Mouse (Mus musculus): ENCODE data around the gene Hnrnpul2. TPM values are rescaled to one million over a fixed set of nuclear protein-coding genes. Genes with fewer than 3 reads are reported as not detected.

Gene Hnrnpul2
- polyA plus RNA-seq, 1 experiment from 2014 or later, result 6.2 TPM

DNA sequence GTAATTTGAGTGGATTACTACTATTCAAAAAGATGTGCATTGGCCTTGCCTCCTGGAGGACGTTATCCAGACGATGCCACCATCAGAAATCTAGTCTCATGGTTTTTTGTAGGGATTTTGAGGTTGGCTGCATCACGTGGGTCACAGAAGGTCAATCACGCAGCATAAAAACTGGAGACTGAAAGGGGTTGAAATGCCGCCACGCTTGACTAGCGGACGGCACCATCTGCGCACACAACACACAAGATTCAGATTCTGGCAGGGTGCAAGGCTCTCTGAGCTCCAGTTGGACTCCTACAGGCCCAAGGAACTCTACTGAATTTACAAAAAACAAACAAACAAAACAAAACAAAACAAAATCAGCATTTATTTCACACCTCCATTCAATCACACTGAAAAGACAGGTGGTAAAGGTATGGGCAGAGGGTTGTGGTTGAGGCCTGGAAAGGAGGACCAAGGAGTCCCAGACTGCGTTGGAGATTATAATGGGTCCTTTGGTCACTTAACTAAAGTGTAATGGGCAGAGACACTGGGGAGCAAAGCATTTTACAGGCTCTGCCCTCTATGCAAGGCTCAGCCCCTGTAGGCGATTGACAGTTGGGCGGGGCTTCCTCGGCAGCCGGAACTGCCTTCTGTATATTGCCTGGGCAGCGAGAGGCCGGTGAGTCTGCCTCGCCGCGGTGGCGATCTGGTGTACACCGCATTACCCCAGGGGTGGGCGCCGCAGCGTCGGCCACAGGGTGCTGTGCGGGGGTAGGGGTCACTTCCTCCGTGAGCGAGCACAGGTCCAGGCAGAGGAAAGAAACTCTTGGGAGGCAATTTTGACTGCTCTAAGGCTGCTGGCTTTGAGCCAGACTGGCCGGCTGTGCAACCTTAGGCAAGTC, 20.3 kb downstream of the Hnrnpul2 start:
- no peaks in the 10 kb centered on the region for H3K27me3 ChIP-seq
- H3K4me3 ChIP-seq, result peak overlapping the region; percentile 42
- H3K9me3 ChIP-seq, result no peaks in the 10 kb centered on the region
- H3K9ac ChIP-seq, result peak overlapping the region; percentile 34
- H3K4me2 ChIP-seq (replicated peaks), result peak overlapping the region; percentile 79
- peaks cover 31% of the 10 kb centered on the region for H3K4me1 ChIP-seq
- WGBS, result 21% methylated on average over 29 of the region's 29 CpGs
- peak; percentile 8; the same call in 1 of the 2 replicates for ATAC-seq (ENCODE audit: insufficient number of reproducible peaks, insufficient read depth, low FRiP score, low TSS enrichment)
- peaks cover 12% of the 10 kb centered on the region; the same call in 1 of the 2 replicates for H3K36me3 ChIP-seq
- H3K27ac ChIP-seq, result 0 out of 2 replicates have a peak overlapping the region, but pooled peaks have one; percentile 11

DNA sequence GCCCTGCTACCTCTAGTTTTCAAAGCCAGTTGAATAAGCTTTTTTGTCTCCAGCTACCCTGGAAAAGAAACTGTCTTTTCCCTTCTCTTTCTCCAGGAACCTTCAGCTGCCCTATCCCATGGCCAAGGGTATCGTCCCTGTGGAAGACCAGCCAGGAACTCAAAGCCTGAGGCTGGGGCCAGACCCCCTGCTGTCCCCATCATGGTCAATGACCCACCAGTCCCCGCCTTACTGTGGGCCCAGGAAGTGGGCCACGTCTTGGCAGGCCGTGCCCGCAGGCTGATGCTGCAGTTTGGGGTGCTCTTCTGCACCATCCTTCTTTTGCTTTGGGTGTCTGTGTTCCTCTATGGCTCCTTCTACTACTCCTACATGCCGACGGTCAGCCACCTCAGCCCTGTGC, 21.2 kb downstream of the Hnrnpul2 start:
- Histone ChIP-seq H3K9me3 (no peaks in the 10 kb centered on the region), H3K4me2 (replicated peaks) (peak overlapping the region; percentile 79), H3K9ac (0 out of 2 replicates have a peak overlapping the region, but pooled peaks have one; percentile 34), H3K27ac (no peak overlapping the region), H3K27me3 (no peaks in the 10 kb centered on the region), H3K4me3 (no peak overlapping the region), H3K36me3 (peaks cover 6% of the 10 kb centered on the region; the same call in 1 of the 2 replicates), H3K4me1 (peaks cover 31% of the 10 kb centered on the region)
- ATAC-seq (ENCODE audit: insufficient number of reproducible peaks, insufficient read depth, low FRiP score, low TSS enrichment), result no peak
- 93% methylated on average over 7 of the region's 7 CpGs for WGBS

DNA sequence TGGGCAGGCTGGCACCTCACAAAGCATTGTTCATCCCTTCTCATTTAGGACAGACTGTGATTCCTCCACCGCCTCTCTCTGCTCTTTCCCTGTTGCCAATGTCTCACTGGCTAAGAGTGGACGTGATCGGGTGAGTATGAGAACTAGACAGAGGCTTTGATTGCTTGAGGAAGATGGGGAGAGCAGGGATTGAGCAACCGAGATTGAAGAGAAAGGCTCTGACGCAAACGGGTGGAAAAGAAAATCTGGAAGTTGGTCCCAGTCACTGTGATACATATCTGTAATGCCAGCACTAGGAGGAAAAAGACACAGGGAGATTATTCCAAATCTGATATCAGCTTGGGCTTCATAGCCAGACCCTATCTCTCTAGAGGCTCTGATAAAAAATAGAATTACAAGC, 23.2 kb downstream of the Hnrnpul2 start:
- no peak overlapping the region for H3K4me3 ChIP-seq
- no peak overlapping the region for H3K4me2 ChIP-seq (replicated peaks)
- H3K27me3 ChIP-seq, result no peaks in the 10 kb centered on the region
- peaks cover 30% of the 10 kb centered on the region for H3K4me1 ChIP-seq
- no peaks in the 10 kb centered on the region for H3K9me3 ChIP-seq
- H3K36me3 ChIP-seq, result peaks cover 25% of the 10 kb centered on the region
- H3K27ac ChIP-seq, result no peak overlapping the region
- ATAC-seq (ENCODE audit: insufficient number of reproducible peaks, insufficient read depth, low FRiP score, low TSS enrichment), result no peak
- H3K9ac ChIP-seq, result no peak overlapping the region
- 88% methylated on average over 6 of the region's 6 CpGs for WGBS

DNA sequence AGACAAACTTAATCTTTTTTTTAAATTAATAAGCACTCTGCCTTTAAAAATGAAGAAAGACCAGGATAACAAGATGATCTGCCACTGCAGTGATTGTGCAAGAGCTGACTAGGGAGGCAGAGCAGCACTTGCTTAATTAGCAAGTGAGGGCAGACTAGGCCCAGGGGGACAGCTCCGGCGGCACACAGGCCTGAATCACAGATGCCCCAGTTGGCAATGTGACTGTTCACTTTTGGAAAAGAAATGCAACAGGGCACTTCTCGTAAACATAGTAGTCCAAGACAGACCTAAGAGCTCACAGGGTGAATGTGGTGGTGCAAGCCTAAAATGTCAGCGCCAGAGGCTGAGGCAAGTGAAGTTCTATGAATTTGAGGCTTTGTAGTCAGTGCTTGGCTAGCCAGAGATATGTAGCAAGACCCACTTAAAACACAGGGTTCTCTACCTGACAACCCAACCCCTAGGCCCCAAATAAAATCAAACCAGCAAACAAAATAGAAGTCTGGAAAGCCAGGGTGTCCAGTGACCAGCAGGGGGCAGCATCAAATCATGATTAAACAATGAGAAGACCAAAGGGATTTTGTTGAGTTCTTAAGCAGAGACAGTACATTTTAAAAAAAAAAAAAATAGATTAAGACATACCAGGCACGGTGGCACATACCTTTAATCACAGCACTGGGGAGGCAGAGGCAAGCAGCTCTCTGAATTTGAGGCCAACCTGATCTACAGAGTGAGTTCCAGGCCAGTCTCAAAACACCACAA, 24.7 kb downstream of the Hnrnpul2 start:
- Histone ChIP-seq H3K4me3 (no peak overlapping the region), H3K27me3 (no peaks in the 10 kb centered on the region), H3K4me1 (peaks cover 16% of the 10 kb centered on the region), H3K9ac (no peak overlapping the region), H3K36me3 (peaks cover 25% of the 10 kb centered on the region), H3K4me2 (replicated peaks) (no peak overlapping the region), H3K9me3 (no peaks in the 10 kb centered on the region), H3K27ac (no peak overlapping the region)
- ATAC-seq (ENCODE audit: insufficient number of reproducible peaks, insufficient read depth, low FRiP score, low TSS enrichment), result no peak
- WGBS, result 61% methylated on average over 5 of the region's 5 CpGs

DNA sequence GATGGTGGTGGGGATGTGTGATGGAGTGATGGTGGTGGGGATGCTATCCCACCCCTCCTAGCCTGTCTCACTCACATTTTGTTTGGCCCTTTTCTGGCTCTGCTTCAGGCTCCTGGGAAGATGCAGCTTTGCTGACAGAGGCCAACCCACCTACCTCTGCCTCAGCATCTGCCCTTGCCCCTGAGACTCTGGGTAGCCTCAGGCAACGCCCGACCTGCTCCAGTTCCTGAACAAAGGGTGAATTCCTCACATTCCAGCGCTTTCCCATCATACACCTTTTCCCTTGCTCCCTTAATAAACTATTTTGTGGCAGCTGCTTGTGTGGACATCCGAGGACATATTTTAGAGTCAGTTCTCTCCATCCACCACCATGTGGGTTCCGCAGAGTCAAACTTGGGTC, 28.5 kb downstream of the Hnrnpul2 start:
- no peak for ATAC-seq (ENCODE audit: insufficient number of reproducible peaks, insufficient read depth, low FRiP score, low TSS enrichment)
- Histone ChIP-seq H3K4me1 (peaks cover 3% of the 10 kb centered on the region; the same call in 1 of the 2 replicates), H3K36me3 (peaks cover 20% of the 10 kb centered on the region), H3K9me3 (no peaks in the 10 kb centered on the region), H3K27ac (no peak overlapping the region), H3K4me3 (no peak overlapping the region), H3K4me2 (replicated peaks) (no peak overlapping the region), H3K27me3 (no peaks in the 10 kb centered on the region), H3K9ac (no peak overlapping the region)
- 68% methylated on average over 5 of the region's 5 CpGs for WGBS

DNA sequence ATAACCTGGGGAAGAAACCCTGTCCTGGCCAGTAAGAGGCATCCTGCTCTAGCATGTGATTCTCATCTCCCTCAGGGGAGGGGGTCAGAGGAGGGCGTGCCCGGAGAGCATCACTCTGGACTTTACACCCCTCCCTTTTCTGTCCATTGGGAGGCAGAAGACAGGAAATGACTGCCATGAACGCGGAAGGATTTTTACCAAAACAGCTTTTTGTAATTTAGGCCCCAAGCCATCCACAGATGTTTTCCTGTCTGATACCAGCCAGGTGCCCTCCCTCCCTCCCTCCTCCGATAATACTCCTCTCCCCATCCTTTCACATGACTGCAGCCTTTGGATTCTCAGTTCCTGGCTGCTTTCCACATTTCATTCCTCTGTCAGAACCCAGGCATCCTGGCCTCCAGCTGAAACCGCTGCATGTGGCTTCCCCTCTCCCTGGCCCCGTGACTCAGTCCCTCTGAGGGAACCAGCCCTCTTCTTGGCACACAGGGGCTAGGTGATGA, 30.6 kb downstream of the Hnrnpul2 start, which contains the start of gene Lrrn4cl:
Gene Lrrn4cl (plus strand): TSS at position 367 of the 500 bp plus-strand sequence.
- Histone ChIP-seq H3K27ac (peak within 1 kb of the TSS; percentile 65), H3K9ac (no peak within 1 kb of the TSS), H3K4me2 (replicated peaks) (peak within 1 kb of the TSS; percentile 6; the same call in 1 of the 2 replicates), H3K4me3 (no peak within 1 kb of the TSS), H3K36me3 (peaks cover 20% of the 10 kb centered on the region), H3K9me3 (no peaks in the 10 kb centered on the region), H3K4me1 (peaks cover 3% of the 10 kb centered on the region; the same call in 1 of the 2 replicates), H3K27me3 (no peaks in the 10 kb centered on the region)
- peak; percentile 70 for ATAC-seq (ENCODE audit: insufficient number of reproducible peaks, insufficient read depth, low FRiP score, low TSS enrichment)
- 16% methylated on average over 7 of the region's 7 CpGs for WGBS

DNA sequence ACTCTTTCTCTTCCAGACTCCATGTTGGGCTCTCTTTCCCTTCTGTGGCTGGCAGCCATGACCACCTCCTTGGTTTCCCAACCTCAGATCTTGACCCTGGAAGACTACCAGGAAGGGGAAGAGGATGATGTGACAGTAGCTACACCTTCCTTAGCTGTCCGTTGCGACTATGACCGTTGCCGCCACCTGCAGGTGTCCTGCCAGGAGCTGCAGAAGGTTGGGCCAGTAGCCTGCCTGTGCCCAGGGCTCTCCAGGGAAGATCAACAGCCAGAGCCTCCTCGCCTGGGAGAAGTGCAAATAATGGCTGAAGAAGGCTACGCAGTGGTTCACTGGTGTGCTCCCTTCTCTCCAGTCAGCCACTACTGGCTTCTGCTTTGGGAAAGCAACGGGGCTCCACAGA, 31.8 kb downstream of the Hnrnpul2 start:
- Histone ChIP-seq H3K9ac (no peak overlapping the region), H3K4me3 (no peak overlapping the region), H3K36me3 (peaks cover 13% of the 10 kb centered on the region), H3K27ac (no peak overlapping the region), H3K4me1 (peaks cover 3% of the 10 kb centered on the region; the same call in 1 of the 2 replicates), H3K4me2 (replicated peaks) (no peak overlapping the region), H3K9me3 (no peaks in the 10 kb centered on the region), H3K27me3 (no peaks in the 10 kb centered on the region)
- ATAC-seq (ENCODE audit: insufficient number of reproducible peaks, insufficient read depth, low FRiP score, low TSS enrichment), result no peak
- 60% methylated on average over 7 of the region's 7 CpGs for WGBS

DNA sequence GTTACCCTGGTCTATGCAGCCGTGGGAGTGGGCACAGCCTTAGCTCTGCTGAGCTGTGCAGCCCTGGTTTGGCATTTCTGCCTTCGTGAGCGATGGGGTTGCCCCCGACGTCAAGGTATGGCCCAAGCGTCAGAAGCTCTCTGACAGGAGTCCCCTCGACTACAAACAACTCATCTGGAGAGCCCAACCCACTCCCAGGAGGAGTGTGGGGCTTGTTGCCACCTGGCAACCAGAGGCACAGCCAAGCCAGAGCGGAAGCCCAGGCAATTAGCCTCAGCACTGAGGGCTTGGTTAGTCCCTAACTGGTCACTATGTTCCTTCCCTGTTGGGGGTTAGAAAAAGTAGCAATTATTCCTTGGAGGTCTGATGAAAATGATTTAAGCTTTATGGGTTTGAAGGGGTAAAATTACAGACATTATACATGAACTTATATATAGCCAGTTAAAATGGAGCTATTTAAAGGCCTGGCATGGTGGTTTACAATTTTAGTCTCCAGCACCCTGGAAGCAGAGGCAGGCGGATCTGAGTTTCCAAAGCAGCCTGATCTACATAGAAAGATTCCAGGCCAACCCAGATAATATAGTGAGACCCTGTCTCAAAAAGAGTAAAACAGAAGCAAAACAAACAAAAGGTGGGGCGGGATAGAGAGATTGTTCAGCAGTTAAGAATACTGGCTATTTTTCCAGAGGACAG, 32.6 kb downstream of the Hnrnpul2 start:
- no peaks in the 10 kb centered on the region for H3K9me3 ChIP-seq
- peaks cover 3% of the 10 kb centered on the region; the same call in 1 of the 2 replicates for H3K4me1 ChIP-seq
- ATAC-seq (ENCODE audit: insufficient number of reproducible peaks, insufficient read depth, low FRiP score, low TSS enrichment), result no peak
- no peak overlapping the region for H3K9ac ChIP-seq
- no peak overlapping the region for H3K27ac ChIP-seq
- no peak overlapping the region for H3K4me3 ChIP-seq
- no peaks in the 10 kb centered on the region for H3K27me3 ChIP-seq
- 59% methylated on average over 10 of the region's 10 CpGs for WGBS
- H3K4me2 ChIP-seq (replicated peaks), result no peak overlapping the region
- H3K36me3 ChIP-seq, result peaks cover 6% of the 10 kb centered on the region; the same call in 1 of the 2 replicates

DNA sequence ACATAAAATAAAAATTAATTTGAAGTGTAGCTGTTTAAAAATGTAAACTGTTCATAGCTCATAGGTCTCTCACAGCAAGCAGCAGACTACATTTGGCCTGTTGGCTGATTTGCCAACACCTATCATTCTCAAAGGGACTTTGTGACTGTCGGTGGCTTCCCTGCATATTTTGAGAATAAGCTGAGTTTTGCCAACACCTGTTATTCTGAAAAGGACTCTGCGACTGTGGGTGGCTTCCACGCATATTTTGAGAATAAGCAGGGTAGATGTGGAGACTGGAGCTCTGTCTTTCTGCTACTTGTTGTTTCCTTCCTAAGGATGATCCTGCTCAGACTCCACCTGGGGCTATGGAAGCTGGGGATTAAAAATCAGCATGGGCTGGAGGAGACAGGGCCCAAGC, 33.3 kb downstream of the Hnrnpul2 start:
- ATAC-seq (ENCODE audit: insufficient number of reproducible peaks, insufficient read depth, low FRiP score, low TSS enrichment), result no peak
- no peak overlapping the region for H3K4me3 ChIP-seq
- H3K27me3 ChIP-seq, result no peaks in the 10 kb centered on the region
- H3K27ac ChIP-seq, result no peak overlapping the region
- peaks cover 3% of the 10 kb centered on the region; the same call in 1 of the 2 replicates for H3K4me1 ChIP-seq
- H3K4me2 ChIP-seq (replicated peaks), result no peak overlapping the region
- no peaks in the 10 kb centered on the region for H3K36me3 ChIP-seq
- H3K9me3 ChIP-seq, result no peaks in the 10 kb centered on the region
- H3K9ac ChIP-seq, result no peak overlapping the region
- 86% methylated on average over 3 of the region's 3 CpGs for WGBS

DNA sequence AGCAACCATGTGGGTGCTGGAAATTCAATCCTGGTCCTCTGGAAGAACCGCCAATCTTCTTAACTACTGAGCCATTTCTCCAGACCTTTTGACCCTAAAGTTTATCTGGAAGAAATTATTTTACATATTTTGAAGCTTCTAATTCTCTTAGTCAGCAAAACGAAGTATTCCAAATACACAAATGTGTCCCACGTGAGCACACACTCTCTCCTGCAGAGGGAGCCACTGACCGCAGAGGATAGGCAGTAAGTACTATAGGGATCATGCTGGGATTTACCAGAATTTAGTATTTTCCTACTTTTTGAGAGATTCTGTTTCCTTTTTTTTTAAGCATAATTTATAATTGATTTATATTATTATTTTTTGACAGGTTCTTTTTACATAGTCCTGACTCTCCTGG, 37.9 kb downstream of the Hnrnpul2 start:
- no peaks in the 10 kb centered on the region for H3K27me3 ChIP-seq
- no peak for ATAC-seq (ENCODE audit: insufficient number of reproducible peaks, insufficient read depth, low FRiP score, low TSS enrichment)
- no peak overlapping the region for H3K4me2 ChIP-seq (replicated peaks)
- no peak overlapping the region for H3K4me3 ChIP-seq
- no peak overlapping the region for H3K9ac ChIP-seq
- H3K9me3 ChIP-seq, result no peaks in the 10 kb centered on the region
- 40% methylated on average over 4 of the region's 4 CpGs for WGBS
- no peaks in the 10 kb centered on the region for H3K4me1 ChIP-seq
- H3K36me3 ChIP-seq, result no peaks in the 10 kb centered on the region
- H3K27ac ChIP-seq, result no peak overlapping the region

DNA sequence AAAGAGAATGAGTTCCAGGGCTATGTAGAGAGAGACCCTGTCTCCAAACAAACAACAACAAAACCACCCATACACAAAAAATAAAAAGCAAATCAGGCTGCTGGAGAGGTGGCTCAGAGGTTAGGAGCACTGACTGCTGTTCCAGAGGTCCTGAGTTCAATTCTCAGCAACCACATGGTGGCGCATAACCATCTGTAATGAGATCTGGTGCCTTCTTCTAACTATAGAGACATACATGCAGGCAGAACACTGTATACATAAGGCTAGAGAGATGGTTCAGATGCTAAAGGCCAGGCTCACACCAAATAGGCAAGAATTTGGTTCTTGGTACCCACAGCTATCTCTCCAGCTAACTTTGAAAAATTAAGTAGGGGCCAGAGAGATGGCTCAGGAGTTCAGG, 39.2 kb downstream of the Hnrnpul2 start:
- no peak overlapping the region for H3K4me2 ChIP-seq (replicated peaks)
- ATAC-seq (ENCODE audit: insufficient number of reproducible peaks, insufficient read depth, low FRiP score, low TSS enrichment), result no peak
- H3K4me1 ChIP-seq, result no peaks in the 10 kb centered on the region
- no peak overlapping the region for H3K4me3 ChIP-seq
- H3K27me3 ChIP-seq, result no peaks in the 10 kb centered on the region
- WGBS, result 11% methylated on average over 1 of the region's 1 CpGs
- H3K36me3 ChIP-seq, result no peaks in the 10 kb centered on the region
- H3K9ac ChIP-seq, result no peak overlapping the region
- H3K9me3 ChIP-seq, result no peaks in the 10 kb centered on the region
- H3K27ac ChIP-seq, result no peak overlapping the region

Measured in embryonic facial prominence, embryonic 12.5 days (tissue).